Mouse (Mus musculus) granulocyte monocyte progenitor cell, adult 5-6 weeks (primary cell): ENCODE measurements at regions not wholly inside any gene's neighbourhood (a gene's known extent, or its start where the extent isn't known, plus 50 kb on each side); places are given as distances from the start of the nearest gene placed in this dataset.
"Not testable (repeated sequence)": the region's sequence is repeated elsewhere in the genome, so short reads cannot be mapped to it uniquely, and the experiment has no call there.

Experiments used
- ATAC-seq: replicated peaks from 2 replicates; pipeline ENCODE4 v1.8.0; 2016; ENCODE audit warnings: mild to moderate bottlenecking, moderate TSS enrichment, inconsistent platforms; ENCODE audit not compliant: poor library complexity, severe bottlenecking

DNA sequence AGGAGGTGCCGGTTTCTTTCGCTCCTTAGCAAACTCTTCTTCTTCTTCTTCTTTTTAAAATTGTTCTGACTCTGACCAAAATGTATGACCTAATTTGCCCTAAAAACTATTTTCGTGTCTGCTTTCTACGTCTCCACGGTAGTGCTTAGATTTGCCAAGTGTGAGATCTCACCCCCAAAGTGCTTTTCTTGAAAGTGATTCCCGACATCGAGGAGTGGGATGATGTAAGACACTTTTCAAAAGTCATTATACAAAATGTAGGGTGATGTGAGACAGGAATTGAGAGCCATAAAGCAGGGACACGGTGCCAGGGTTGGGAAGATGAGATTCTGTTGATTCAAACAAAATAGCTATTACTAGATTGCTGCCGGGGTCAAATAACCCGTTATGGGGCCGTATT lies 139.5 kb downstream of the Enc1 start:
- no peak for ATAC-seq

DNA sequence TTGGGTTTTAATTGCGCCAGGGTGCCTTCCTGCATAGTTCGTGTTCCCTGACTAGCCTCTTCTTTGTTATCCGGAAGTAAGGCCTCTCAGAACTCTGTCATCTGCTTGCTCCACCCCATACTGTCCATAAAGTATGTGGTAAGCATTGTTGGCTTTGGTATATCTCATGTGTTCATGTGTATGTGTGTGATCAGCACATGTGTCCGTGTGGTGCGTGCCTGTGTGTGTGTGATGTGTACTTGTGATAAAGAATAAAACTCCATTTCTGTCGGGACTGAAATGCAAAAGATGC lies 135.3 kb downstream of the Enc1 start:
- peak; percentile 93 for ATAC-seq

DNA sequence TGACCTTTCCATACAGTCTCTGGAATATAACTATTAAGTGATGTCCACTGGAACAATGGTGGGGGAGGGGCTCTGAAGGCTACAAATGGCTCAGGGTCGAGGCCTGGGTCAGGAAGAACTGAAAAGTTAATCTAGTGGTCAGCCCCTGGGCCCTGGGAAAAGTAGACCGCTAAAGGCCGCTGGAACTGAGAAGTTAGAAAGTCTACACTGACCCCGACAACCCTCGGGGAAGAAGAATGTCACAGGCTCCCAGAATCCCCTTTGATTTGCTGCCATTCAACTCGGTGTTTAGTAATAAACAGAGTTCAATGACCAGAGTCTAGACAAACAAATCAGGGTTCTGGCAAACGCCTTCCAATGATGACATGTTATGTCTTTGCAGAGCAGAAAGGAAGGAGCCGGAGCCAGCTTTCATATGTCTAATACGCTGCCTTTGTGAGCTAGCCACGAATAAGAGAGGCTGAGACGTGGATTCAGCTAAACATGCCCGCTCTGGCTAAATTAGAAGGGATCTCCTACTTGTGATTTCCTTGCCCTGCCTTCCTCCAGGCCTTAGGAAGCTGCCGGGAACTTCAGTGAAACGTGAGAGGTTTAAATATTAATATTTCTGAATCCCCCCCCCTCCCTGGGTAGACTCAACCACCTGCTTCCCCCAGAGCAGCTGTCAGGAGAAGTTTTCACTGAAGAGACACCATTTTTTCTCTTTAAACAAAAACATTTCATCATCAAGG lies 134.8 kb downstream of the Enc1 start:
- no peak for ATAC-seq

DNA sequence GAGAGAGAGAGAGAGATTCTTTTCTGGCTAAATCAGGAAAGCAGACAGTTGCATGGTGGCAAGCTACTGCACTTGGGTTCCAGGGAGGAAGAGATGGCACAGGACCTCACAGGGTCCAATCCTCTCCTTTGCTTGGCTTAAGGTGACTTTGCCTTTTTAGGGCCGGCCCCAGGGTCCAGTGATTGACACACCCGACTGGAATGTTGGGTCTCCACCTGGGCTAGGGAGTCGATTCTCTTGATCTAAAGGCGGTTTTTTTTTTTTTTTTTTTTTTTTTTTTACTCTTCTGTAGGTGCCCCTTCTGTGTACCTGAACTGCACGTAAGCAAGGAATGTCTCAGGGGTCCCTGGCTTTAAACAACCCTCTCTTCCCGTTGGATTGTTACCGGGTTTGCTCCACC lies 131.4 kb downstream of the Enc1 start:
- no peak for ATAC-seq

DNA sequence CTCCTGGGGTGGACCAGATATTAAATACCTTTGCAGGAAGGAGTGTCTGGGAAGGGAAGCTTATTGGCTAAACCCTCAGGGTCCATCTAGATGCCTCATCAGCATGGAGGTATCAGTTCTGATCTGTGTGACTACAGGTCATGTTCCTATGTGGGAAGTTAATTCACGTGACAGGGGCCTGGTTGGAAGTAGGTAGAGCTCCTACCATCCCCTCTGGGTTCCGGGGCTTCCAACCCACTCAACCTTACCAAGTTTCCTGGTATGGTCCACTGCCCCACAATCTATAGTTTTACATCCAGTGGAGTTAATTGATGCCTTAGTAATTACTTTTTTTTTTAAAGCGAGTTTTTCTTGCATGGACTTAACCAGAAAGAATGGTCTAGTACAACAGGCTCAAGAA lies 130.3 kb downstream of the Enc1 start:
- ATAC-seq: no peak

DNA sequence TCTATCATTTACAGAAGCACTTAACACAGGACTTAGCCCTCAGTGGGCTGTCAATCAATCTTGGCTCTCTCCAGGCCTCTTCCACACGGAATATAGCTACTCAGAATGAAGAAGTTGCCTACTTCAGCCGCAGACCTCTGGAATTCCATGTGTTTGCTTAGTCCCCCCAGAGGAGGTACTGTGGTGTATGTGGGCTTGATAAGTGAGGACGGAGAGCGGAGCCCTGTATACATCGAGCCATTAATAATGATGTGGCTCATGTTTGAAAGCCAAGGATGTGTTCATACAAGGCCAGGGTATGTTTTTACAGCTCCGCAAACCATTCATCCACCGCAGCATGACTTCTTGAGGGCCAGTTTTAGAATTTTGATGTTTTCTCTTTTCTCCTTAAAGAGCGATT lies 125.8 kb downstream of the Enc1 start:
- ATAC-seq: no peak

DNA sequence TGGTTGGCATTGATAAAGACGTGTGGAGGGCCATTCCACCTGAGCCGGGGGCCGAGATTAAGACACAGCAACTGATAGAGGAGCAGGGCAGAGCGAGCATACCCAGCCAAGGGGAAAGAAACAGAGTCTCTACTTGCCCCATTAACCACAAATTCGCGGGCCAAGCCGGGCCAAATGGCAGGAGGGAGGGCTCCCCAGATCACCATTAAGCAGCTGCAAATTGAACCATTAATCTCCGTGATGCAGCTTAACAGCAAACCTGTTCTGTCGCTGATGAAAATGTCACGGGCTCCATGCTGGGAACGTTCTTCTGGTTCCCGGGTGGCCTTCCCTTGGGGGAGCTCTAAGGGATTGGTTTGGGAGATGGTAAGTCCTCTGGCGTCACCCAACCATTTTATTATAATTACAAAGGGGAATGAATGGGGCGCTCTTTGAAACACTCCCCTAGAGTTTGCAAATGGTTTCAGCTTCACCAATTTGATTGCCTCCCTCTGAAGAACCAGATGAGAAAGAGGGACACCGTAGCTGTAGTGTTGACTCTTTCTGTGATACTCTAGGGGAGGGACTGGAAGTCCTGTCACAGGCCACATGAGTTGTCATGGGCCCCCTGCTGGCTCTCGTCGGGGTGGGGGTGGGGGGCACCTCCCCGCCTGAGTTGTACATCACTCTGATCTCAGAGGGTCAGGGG lies 124.8 kb downstream of the Enc1 start:
- no peak for ATAC-seq

DNA sequence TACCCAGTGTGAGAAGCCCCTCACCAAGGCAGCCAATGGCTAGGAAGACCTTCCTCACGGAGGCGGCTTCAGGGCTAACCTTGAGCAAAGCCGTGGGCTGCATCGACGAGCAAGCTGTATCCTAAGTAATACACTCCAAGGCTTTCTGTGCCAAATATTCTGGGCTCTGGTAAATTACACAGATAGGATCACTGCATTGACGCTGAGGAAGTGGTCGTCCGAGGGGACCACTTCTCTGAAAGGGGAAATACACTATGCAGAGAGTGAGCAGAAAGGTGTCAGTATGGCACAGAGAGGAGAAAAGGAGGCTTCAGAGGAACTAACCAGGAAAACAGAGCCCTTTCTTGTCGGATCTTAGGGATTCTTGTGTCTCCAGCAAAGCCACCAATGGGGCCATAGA lies 124.1 kb downstream of the Enc1 start:
- ATAC-seq: peak; percentile 9; the same call in 1 of the 2 replicates

DNA sequence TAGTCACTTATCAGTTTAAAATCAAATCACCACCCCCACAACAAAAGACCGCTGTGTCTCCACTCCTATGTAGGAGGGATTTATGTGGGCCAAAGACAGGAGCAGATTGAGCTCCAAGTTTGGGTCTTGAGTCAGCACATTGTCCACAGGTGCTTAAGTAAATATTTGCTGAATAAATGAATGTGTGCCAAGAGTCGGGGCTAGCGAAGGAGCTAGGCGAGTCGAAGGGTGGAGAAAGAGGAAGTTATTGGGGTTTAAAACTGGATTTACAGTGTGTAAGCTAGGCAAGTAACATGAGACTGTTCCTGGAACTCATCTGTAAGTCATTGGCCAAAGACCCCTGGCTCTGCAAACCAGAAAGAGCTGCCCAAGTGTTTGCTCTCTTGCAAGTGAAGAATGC lies 122.9 kb downstream of the Enc1 start:
- ATAC-seq: peak; percentile 61

DNA sequence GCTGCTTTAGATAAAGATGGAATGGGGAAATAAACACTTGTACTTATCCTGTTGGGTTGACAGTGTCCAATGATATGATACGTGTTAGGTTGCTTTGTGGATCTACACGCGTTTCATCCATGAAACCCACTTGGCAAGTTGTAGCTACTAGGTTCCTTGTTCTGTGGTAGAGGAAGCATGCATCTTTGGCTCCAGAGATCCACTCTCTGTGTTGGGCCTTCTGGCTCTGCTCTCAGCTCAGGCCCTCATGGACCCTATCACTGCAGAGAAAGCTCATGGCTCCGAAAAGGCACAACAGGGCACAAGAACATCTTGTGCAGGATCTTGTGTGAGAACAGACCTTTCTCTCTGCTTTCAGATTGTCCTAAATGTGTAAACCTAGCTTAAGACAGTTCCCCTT lies 122.3 kb downstream of the Enc1 start:
- ATAC-seq: no peak

DNA sequence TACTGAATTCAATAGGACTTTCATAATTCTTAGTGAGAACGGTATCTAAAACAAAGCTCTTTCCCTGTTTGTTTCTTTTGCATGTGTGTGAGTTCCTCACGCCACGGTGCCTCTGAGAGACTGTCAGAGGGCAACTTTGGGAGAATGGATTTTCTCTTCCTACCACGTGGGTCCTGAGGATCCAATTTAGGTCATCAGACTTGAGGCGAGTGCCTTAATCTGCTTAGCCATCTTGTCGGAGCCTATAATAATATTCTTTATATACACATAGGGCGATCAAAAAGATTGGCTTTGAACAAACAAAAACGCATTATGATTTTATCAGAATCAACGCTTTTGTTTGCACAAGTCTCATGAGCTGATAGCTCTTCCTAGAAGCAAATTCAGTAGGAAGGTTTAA lies 119.6 kb downstream of the Enc1 start:
- no peak for ATAC-seq

DNA sequence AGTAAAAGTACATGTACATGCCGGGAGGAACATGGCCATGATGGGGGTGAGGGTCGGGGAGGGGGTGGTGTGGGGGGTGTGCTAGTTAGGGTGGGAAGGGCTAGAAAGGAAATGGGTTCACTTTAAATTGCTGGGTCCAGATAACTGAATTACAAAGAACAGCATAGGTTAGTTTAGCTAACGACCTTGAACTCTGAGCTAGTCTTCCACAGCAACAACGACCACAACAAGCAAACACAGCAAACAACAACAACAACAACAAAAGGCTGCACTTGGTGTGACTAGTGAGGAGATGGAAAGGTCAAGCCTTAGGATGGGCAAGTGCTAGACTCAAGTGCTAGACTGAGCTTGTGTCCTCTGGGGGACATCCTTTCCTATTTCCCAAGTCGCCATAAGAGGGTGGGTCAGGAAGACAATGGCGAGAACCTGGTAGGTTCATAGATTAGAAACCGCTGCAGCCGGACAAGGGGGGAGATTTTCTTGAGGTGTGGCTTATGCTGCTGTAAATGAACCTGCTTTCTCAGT lies 117.9 kb downstream of the Enc1 start:
- ATAC-seq: no peak

DNA sequence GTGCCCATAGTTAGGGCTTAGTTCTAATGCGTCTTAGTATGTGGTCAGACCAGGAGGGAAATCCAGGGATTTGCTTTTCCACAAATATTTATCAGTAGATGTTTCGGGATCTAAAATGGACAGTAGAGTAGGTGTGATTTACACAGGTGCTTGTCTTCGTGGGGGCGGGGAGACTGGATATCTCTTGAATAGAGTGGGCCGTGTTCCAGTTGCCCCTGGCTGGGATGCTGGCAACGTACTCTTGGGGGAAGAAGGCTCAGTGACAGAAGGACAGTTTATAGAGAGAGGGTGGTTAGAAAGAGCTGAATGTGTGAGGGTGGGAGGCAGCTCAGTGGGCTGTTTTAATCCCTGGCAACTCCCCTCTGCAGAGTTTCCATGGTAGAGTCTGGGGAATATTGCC lies 117.4 kb downstream of the Enc1 start:
- no peak for ATAC-seq

DNA sequence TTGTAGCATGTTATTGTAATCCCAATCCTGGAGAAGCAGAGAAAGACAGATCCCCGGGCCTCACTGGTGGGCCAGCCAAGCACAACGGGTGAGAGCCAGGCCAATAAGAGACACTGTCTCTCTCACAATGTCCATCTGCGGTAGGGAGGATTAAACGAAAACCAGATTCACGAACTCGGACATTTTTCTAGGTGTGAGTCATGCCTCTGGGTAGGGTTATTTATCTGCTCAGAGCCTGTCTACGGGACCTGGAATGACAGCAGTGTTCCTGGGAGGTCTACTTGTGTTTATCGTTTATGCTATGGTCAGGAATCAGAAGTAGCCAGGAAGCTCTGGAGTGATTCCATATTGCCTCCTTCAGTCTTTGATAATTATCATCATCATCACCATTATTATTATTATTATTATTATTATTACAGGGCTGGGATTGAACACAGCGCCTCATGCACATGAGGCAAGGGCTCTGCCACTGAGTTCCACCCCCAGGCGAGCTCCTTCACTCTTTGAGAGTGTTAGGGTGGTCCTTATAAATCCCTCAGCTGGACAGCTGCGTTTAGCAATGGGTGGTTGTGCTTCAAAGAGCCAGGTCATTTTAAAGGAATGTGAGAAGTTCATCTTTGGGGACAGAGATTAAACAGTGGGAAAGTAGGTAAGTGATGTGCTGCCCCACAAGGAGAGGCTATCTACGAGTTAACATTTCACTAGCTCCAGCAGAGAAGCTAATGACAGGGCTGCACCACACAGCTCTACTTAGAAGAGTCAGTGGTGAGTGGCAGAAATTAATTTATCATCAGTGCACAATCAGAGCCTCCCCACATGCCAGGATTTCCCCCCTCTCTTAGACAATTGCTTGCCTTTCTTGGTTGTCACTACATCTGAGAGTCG lies 116.3 kb downstream of the Enc1 start:
- ATAC-seq: no peak

DNA sequence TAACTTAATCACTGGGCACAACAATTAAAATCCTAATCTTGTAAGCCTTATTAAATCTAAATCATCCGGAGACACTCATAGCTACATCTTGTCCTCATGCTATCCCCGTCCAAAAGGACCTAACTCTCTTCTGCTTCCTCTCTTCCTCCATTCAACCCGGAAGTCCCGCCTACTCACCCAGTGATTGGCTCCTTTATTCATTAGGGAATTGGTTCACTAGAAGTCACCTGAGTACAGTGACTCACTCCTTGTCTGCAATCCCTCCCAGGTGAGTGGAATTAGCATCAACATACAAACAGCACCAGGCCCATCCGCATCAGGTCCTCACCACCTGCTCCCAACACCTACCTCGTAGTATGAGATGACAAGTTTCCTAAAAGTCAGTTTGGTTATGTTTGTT lies 114.5 kb downstream of the Enc1 start:
- ATAC-seq: not testable (repeated sequence)

DNA sequence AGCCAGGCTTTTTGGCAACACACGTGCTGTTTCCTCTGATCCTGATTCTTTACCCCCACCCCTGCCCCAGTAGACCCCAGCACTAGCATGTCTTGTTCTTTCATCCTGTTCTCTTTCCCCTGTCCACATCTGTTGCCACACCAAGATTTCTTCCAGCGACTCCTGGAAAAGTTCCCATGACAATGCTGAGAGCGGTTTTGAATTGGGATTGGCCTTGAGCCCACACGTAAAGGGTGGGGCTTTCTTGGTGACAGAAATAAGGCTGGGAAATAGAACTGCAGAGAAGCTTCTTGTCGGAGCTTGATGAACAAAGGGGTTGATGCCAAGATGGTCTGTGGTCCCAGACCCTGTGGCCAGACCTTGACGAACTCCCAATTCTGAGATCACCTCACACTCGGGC lies 106.8 kb downstream of the Enc1 start:
- no peak for ATAC-seq

DNA sequence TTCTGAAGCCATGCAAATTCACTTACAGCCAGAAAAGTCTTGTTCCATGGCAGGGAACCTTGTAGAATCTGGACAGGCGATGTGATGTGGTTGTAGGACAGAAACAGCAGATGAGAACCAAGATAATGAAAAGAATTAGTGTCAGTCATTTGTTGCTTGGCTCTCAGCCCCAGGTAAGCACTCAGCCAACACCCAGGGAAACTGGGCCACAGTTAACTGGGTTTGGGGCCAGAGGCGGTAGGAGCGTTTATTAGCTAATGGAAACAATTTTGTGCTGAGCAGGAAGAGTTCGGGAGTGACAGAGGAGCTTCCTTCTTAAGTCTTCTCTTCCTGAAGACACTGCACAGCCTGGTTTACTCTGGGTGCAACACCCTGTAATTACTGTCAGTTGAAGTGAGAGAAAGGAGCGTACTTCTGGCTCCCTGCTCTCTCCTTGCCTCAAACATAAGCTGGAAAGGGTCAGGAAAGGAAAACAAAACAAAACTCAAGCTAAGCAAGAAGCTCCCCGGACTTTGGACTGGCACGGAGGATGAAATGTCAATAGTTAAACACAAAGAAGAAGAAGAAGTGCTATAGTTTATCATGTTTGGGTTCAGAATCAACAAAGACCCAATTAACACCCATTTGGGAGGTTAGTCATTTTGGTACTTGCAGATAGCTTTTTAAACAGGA lies 100.4 kb downstream of the Enc1 start:
- ATAC-seq: no peak

DNA sequence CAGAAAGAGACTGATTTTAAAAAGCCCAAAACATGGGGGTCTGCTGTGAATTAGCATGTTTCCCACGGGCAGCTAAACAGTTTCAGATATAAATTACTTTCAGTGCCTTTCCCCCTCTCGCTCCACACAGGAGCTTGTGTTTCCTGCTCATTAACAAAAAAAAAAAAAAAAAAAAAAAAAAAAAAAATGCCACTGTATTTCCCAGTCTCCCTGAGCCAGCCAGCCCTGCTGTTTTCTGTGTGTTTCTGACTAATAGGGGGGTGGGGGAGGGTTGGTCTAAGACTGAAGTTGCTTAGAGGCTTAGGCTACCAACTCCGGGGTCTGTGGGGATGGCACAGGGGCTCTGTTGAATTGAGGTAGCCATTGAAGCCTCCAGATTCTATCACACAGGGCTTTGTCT lies 97.0 kb downstream of the Enc1 start:
- ATAC-seq: no peak

DNA sequence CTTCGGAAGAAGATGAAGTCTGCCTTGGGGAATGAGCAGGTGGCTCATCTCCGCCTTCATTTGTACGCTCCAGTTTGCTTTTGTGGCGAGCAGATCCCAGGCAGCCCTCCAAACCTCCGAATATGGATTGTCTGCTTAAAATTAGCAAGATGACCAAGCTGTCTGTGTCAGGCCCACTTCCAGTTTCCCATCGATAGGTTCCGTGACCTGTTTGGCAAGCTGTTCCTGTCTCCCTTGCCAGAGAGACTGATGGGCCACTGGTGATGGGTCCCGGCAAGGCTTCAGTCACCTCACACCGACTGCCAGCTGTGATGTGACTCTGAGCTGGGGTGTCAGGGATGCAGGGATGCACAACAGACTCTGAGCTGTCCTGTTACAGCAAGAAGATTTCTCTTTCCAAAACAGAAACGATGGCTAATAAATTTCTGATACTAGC lies 96.4 kb downstream of the Enc1 start:
- no peak for ATAC-seq

DNA sequence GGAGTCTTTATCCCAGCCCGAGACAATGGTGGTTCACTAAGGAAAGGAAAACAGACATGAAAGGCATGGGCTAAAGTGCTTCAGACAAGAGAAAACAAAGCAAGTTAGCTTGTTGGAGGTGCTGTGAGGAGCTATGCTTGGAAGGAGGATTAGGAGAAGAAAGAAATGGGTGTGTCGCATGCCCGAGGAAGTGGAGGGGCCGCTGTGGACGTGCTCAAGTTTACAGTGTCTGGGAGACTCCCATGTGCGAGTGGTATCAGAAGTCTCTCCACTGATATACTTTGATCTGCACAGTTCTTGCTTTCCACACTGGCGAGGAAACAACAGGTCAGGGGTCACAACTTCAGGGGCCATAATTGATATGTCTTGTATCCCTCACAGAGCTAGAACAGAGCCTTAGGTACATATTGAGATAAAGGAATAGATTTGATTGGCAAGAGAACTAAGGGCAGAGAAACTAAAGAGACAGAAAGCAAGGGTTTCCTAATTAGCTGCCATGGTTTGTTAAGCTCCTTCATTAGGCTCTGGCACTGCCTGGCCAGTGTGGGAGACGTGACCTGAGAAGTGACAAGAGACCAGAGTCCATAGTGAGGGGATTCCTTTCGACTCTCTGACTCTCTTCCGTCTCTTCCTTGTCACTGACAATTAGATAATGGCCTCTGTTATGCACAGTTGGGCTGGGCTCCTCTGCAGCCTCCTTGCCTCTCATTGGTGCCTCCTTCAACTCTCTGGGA lies 93.1 kb downstream of the Enc1 start:
- no peak for ATAC-seq
